Mouse (Mus musculus) midbrain, embryonic 14.5 days (tissue): ENCODE results near the gene Mgat5. TPM values are rescaled to one million over a fixed set of nuclear protein-coding genes. Genes with fewer than 3 reads are reported as not detected.

Experiments
- ATAC-seq: fragments of 200-750 bp; cut with Nextera tagmentation; 2 replicates; pipeline ENCODE4 v1.8.0; 2017; ENCODE audit warnings: moderate number of reproducible peaks, moderate library complexity; ENCODE audit not compliant: low FRiP score, low TSS enrichment
- DNase-seq: peaks from one replicate; pipeline ENCODE4 v3.0.0-alpha.2; 2015
- H3K27ac ChIP-seq: fragments of 300-500 bp; sonication (generic); replicated peaks from 2 replicates; pipeline ENCODE4 v1.5.1; 2014; ENCODE audit warnings: mild to moderate bottlenecking, low read depth, low read length, moderate library complexity
- H3K27me3 ChIP-seq: fragments of 300-500 bp; sonication (generic); 2 replicates; pipeline ENCODE4 v1.6.1; 2014; ENCODE audit warnings: low read length, control low read depth, mixed read lengths; ENCODE audit not compliant: control insufficient read depth, insufficient read depth
- H3K36me3 ChIP-seq: fragments of 300-500 bp; sonication (generic); 2 replicates; pipeline ENCODE4 v1.6.1; 2014; ENCODE audit warnings: low read length, control low read depth; ENCODE audit not compliant: control insufficient read depth, insufficient read depth
- H3K4me1 ChIP-seq: fragments of 300-500 bp; sonication (generic); 2 replicates; pipeline ENCODE4 v1.6.1; 2014; ENCODE audit warnings: mild to moderate bottlenecking, antibody characterized with exemption, low read length, control low read depth; ENCODE audit not compliant: control insufficient read depth, insufficient read depth
- H3K4me2 ChIP-seq: fragments of 300-500 bp; sonication (generic); 2 replicates; pipeline ENCODE4 v1.6.1; 2014; ENCODE audit warnings: mild to moderate bottlenecking, low read length, moderate library complexity
- H3K4me3 ChIP-seq: fragments of 300-500 bp; sonication (generic); replicated peaks from 2 replicates; pipeline ENCODE4 v1.5.1; 2014; ENCODE audit warnings: low read depth, low read length
- H3K9ac ChIP-seq: fragments of 300-500 bp; sonication (generic); replicated peaks from 2 replicates; pipeline ENCODE4 v1.6.1; 2014; ENCODE audit warnings: mild to moderate bottlenecking, low read length, moderate library complexity
- H3K9me3 ChIP-seq: fragments of 300-500 bp; sonication (generic); 2 replicates; pipeline ENCODE4 v1.6.1; 2016; ENCODE audit warnings: low read length, control low read depth, mixed read lengths; ENCODE audit not compliant: control insufficient read depth
- WGBS: fragments of 180-500 bp; shearing (Covaris S2); extraction: QIAGEN DNeasy Blood & Tissue Kit; methylation state at CpG from one replicate; pipeline ENCODE4 v1.1.7; 2014; 5-methylcytosine and 5-hydroxymethylcytosine counted together
- polyA plus RNA-seq: library from polyadenylated mRNA; unstranded; fragments of >200 nt; fragmentation: Nextera tagmentation; extraction: Ambion mirVana; gene quantifications from 2 replicates; pipeline ENCODE4 v1.2.1, GENCODE M21; 2014

The Mgat5 gene
- polyA plus RNA-seq, 1 experiment from 2014 or later = 18.3 TPM

- no peak for ATAC-seq
- no peaks in the 10 kb centered on the region for H3K27me3 ChIP-seq
- H3K4me1 ChIP-seq = no peaks in the 10 kb centered on the region
- H3K4me3 ChIP-seq = no peak overlapping the region
- H3K4me2 ChIP-seq = no peak overlapping the region
- H3K36me3 ChIP-seq = no peaks in the 10 kb centered on the region
- 83% methylated on average over 4 of the region's 4 CpGs for WGBS
- no peaks in the 10 kb centered on the region for H3K9me3 ChIP-seq
- no peak overlapping the region for H3K9ac ChIP-seq
- no peak for DNase-seq
- H3K27ac ChIP-seq = no peak overlapping the region
Observed at GRCm38 (mm10) chr1:127434829-127435228, 230.0 kb downstream of the Mgat5 start.

GRCm38 (mm10) chr1:127437091-127437490 lies 232.3 kb downstream of the Mgat5 start:
- DNase-seq = no peak
- ATAC-seq = no peak
- Histone ChIP-seq H3K4me3 (no peak overlapping the region), H3K27me3 (no peaks in the 10 kb centered on the region), H3K9ac (no peak overlapping the region), H3K4me2 (no peak overlapping the region), H3K4me1 (no peaks in the 10 kb centered on the region), H3K36me3 (no peaks in the 10 kb centered on the region), H3K27ac (no peak overlapping the region), H3K9me3 (no peaks in the 10 kb centered on the region)
- 90% methylated on average over 6 of the region's 6 CpGs for WGBS

GRCm38 (mm10) chr1:127439452-127439891 lies 234.7 kb downstream of the Mgat5 start:
- no peak for ATAC-seq
- Histone ChIP-seq H3K9me3 (no peaks in the 10 kb centered on the region), H3K36me3 (no peaks in the 10 kb centered on the region), H3K4me1 (no peaks in the 10 kb centered on the region), H3K9ac (no peak overlapping the region), H3K27me3 (no peaks in the 10 kb centered on the region), H3K27ac (no peak overlapping the region), H3K4me2 (no peak overlapping the region), H3K4me3 (no peak overlapping the region)
- DNase-seq = no peak
- whole genome bisulfite sequencing = 81% methylated on average over 9 of the region's 9 CpGs

- Histone ChIP-seq H3K4me2 (no peak overlapping the region), H3K9me3 (no peaks in the 10 kb centered on the region), H3K9ac (no peak overlapping the region), H3K27me3 (no peaks in the 10 kb centered on the region), H3K36me3 (no peaks in the 10 kb centered on the region), H3K4me1 (no peaks in the 10 kb centered on the region), H3K27ac (no peak overlapping the region), H3K4me3 (no peak overlapping the region)
- DNase-seq = no peak
- ATAC-seq = no peak
- WGBS = 73% methylated on average over 1 of the region's 1 CpGs
Observed at GRCm38 (mm10) chr1:127441007-127441406, 236.2 kb downstream of the Mgat5 start.

DNA sequence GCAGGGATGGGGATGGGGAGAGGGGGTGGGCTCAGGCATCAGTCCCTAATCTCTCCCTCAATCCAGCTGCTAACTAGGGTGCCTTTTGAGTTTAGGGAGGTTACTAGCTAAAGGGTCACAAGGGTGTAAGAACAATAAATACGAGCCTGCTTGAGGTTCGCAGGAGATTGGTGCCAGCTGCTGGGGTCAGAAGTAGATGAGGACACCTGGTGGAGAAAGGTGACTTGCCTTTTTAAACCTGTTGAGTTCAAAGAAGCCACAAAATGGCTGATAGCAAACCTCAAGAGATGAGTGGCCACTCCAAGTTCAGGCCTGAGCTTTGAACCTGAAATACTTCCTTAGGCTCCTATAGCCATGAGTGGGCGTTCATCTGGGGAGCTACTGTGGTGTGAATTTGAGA lies 236.9 kb downstream of the Mgat5 start:
- Histone ChIP-seq H3K4me1 (no peaks in the 10 kb centered on the region), H3K4me2 (no peak overlapping the region), H3K9ac (no peak overlapping the region), H3K9me3 (no peaks in the 10 kb centered on the region), H3K27me3 (no peaks in the 10 kb centered on the region), H3K36me3 (0 out of 2 replicates have a peak, but pooled peaks cover 6% of the 10 kb centered on the region), H3K27ac (no peak overlapping the region), H3K4me3 (no peak overlapping the region)
- 89% methylated on average over 3 of the region's 3 CpGs for WGBS
- no peak for ATAC-seq
- no peak for DNase-seq

GRCm38 (mm10) chr1:127442880-127443877 lies 238.4 kb downstream of the Mgat5 start:
- Histone ChIP-seq H3K27me3 (no peaks in the 10 kb centered on the region), H3K9me3 (no peaks in the 10 kb centered on the region), H3K4me1 (no peaks in the 10 kb centered on the region), H3K4me3 (no peak overlapping the region), H3K4me2 (no peak overlapping the region), H3K9ac (no peak overlapping the region), H3K27ac (no peak overlapping the region), H3K36me3 (peaks cover 15% of the 10 kb centered on the region)
- peak; percentile 31; the same call in 1 of the 2 replicates for ATAC-seq
- no peak for DNase-seq
- WGBS = 24% methylated on average over 14 of the region's 14 CpGs

- Histone ChIP-seq H3K9ac (no peak overlapping the region), H3K4me3 (no peak overlapping the region), H3K27me3 (no peaks in the 10 kb centered on the region), H3K9me3 (no peaks in the 10 kb centered on the region), H3K4me1 (no peaks in the 10 kb centered on the region), H3K4me2 (no peak overlapping the region), H3K36me3 (peaks cover 23% of the 10 kb centered on the region), H3K27ac (no peak overlapping the region)
- DNase-seq (no peak), ATAC-seq (no peak)
- WGBS = 35% methylated on average over 5 of the region's 5 CpGs
Observed at GRCm38 (mm10) chr1:127444836-127445485, 240.1 kb downstream of the Mgat5 start.

- WGBS = 92% methylated on average over 6 of the region's 6 CpGs
Observed at GRCm38 (mm10) chr1:127453397-127453796, 248.6 kb downstream of the Mgat5 start.

More at GRCm38 (mm10) chr1:127453397-127453796, 248.6 kb downstream of the Mgat5 start:
- Histone ChIP-seq H3K36me3 (peaks cover 6% of the 10 kb centered on the region; the same call in 1 of the 2 replicates), H3K9ac (no peak overlapping the region), H3K9me3 (no peaks in the 10 kb centered on the region), H3K4me1 (0 out of 2 replicates have a peak, but pooled peaks cover 5% of the 10 kb centered on the region), H3K27ac (no peak overlapping the region), H3K4me3 (no peak overlapping the region), H3K27me3 (no peaks in the 10 kb centered on the region), H3K4me2 (no peak overlapping the region)
- DNase-seq (no peak), ATAC-seq (no peak)
